Mouse (Mus musculus) layer of hippocampus, adult 2 months (tissue): ENCODE measurements around the gene Dbt. TPM values are rescaled to one million over a fixed set of nuclear protein-coding genes. Genes with fewer than 3 reads are reported as not detected.
"Not testable (repeated sequence)": the region's sequence is repeated elsewhere in the genome, so short reads cannot be mapped to it uniquely, and the experiment has no call there.

Experiments used
- DNase-seq, 2 experiments: peaks; one replicate each; pipeline ENCODE4 v3.0.0; 2022; ENCODE audit warnings: low spot score in 2 of 2
- H3K27ac ChIP-seq: fragments of 200-600 bp; 2 replicates; pipeline ENCODE4 v1.8.1; 2022
- H3K4me3 ChIP-seq: fragments of 200-600 bp; 2 replicates; pipeline ENCODE4 v1.8.1; 2022; ENCODE audit warnings: mild to moderate bottlenecking
- CTCF ChIP-seq: fragments of 200-600 bp; conservative IDR thresholded peaks from 2 replicates; pipeline ENCODE4 v1.8.1; 2022; ENCODE audit warnings: antibody characterized with exemption, mild to moderate bottlenecking, moderate library complexity
- total RNA-seq, 2 experiments: library from RNA; stranded (reverse); gene quantifications; 2 replicates each; pipeline ENCODE4 v1.2.3; 2021

The Dbt gene
- total RNA-seq, 2 experiments from 2014 or later: 18.9 to 24.0 TPM

GRCm38 (mm10) chr3:116495671-116496070, 17.2 kb upstream of the Dbt start:
- Histone ChIP-seq H3K27ac (no peak overlapping the region), H3K4me3 (no peak overlapping the region)
- no peak for DNase-seq
- TF ChIP-seq CTCF: no peak

DNA sequence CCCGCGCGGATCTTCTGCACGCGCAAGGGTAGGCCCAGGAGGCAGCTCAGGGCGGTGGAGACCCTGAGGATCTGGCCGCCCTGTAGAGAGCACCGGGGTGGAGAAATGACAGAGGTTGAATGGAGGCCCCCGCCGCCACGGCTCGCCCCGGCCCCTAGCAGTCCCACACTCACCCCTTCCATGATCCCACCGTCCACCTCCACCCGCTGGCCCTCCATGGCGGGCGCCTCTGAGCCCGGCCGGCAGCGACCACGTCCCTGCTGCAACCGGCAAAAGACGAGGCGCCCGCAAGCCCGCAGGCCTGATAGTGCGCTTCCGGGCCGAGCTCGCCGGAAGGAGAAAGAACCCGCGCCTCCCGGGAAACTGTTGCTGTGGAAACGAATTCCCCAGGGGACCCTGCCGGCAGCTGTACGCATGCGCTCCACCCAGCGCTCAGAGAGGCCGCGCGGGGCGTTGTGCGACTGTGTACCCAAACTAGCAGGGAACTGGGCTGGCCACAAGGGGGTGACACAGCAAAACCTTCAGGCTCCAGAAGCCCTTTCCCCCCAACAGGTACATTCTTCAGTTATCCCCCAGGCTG, 5.0 kb upstream of the Dbt start, which contains the start of gene Rtca:
TSS of gene Rtca (minus strand) at position 437 of the 580 bp plus-strand sequence.
- H3K27ac ChIP-seq: peak within 1 kb of the TSS; percentile 91
- peak; percentile 95 for TF ChIP-seq CTCF
- peak within 1 kb of the TSS; percentile 87 for H3K4me3 ChIP-seq
- DNase-seq: peak; percentile 98

GRCm38 (mm10) chr3:116512151-116512903, 543 bp upstream of the Dbt start:
- peak overlapping the region; percentile 64 for H3K4me3 ChIP-seq
- H3K27ac ChIP-seq: peak overlapping the region; percentile 81
- peak in 1 of 2 experiments; percentile 12 for DNase-seq
- peak; percentile 64 for TF ChIP-seq CTCF

DNA sequence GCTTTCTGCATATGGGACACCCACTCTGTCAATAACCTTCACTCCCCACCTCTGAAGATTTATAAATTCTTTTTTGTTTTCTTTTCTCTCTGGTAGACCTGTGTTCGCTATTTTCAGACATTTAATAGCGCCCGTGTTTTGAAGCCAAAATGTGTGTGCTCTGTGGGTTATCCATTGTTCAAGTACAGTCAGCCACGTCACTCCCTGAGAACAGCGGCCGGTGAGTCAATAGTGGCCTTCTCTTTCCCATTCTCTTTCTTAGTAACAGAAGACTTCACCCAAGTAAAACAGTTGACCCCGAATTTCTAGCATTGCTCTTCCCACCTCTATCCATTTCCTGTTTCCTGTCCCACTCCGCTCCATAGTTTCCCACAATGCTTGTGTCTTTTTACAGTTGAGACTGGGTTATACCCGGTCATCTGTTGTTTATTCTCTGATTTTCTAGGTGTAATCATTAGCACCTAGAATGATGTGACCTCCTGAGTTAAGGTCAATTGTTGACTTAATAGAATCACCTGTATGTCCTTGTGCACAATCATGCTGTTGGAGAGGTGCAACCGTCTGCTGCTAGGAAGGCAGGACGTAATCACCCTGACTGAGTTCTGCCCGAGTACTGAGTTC, 7.4 kb downstream of the Dbt start:
- no peak for DNase-seq
- Histone ChIP-seq H3K4me3 (no peak overlapping the region), H3K27ac (no peak overlapping the region)
- no peak for TF ChIP-seq CTCF

DNA sequence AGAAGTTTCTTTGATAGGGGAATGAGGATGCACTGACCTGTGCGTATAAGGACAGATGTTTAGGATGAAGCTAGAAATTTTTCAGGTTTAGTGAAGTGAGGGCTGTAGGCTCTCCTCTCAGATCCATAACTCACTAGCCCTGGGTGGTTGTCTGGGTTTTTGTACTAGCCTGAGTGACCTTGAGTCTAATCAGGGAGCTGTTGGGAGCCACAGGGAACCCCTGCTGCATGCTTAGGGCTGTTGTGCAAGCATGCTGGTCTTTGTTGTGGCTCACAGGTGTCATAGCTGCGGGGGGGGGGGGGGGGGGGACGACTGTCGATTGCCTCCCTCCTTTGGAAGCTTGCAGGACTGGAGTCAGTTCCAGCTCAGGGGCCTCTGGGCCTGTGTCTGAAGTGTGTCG, 16.9 kb downstream of the Dbt start:
- Histone ChIP-seq H3K27ac (no peak overlapping the region), H3K4me3 (no peak overlapping the region)
- no peak for DNase-seq
- TF ChIP-seq CTCF: no peak

DNA sequence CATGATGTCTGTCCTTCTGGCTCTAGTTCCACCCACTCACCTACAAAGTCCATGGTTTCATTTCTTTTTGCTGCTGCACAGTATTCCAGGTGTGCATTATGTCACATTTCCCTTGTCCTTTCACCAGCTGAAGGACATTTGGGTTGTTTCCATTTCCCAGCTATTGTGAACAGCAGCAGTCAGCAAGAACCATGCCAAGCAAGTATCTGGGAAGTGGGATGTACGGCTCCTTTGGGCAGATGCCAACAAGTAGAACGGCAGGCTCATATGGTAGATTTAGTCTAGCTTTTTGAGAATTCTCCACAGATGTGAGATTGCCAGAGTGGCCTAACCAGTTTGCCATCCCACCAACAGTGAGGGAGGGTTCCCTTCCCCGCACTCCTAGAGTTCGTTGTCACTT, 18.0 kb downstream of the Dbt start:
- Histone ChIP-seq H3K4me3 (no peak overlapping the region), H3K27ac (peak overlapping the region; percentile 53; the same call in 1 of the 2 replicates)
- DNase-seq: peak; percentile 40 to 48
- no peak for TF ChIP-seq CTCF

DNA sequence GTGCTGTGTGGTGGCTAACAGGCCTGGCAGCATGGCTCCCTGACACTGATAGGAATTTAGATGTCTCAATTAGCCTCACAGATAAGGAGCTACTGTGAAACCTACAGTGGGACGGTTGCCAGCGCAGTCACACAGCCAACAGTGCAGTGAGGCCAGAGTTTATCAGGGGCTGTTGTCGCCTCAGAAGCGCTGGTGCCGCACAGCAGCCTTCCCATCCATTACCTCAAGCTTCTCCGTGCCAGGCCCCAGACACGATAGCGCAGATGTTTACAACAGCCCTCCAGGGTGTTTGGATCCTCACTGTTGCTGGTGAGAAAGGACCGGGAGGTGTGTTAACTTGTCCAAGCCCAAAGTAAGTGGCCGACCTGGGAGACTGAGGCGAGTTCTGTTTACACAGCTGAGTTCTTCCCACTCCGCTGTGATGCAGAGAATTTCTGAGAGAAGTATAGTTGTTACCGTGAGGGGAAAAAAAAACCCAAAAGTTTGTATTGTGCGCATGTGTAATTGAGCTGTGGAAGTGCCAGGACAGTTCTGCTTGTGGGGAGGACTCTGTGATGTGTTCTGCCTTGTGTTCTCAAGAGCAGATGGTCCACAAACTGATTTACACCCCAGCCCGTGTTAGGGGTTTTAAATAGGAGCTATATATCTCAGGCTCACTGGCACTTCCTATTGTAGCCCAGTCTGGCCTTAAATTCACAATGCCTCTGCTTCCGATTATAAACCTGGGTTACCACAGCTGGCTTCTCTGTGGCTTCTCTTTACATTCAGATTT, 23.7 kb downstream of the Dbt start:
- TF ChIP-seq CTCF: no peak
- DNase-seq: peak; percentile 37 to 54
- H3K27ac ChIP-seq: peak overlapping the region; percentile 70
- H3K4me3 ChIP-seq: no peak overlapping the region

DNA sequence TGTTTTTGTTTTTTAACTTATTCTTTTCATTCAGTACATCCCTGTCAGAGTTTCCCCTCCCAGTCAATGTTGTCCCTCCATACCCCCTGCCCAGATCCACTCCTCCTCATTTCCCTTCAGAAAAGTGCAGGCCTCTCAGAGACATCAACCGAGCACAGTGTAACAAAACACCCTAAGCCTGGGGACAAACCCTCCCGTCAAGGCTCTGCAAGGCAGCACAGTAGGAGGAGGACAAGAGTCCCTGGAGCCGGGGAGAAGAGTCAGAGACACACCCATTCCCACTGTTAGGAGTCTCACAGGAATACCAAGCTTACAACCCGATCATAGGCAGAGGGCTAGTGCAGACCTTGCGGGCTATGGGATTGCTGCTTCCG, 24.3 kb downstream of the Dbt start:
- DNase-seq: no peak
- H3K27ac ChIP-seq: peak overlapping the region; percentile 70
- TF ChIP-seq CTCF: no peak
- no peak overlapping the region for H3K4me3 ChIP-seq

GRCm38 (mm10) chr3:116542070-116542469, 29.2 kb downstream of the Dbt start:
- Histone ChIP-seq H3K27ac (no peak overlapping the region), H3K4me3 (no peak overlapping the region)
- TF ChIP-seq CTCF: no peak
- no peak for DNase-seq

DNA sequence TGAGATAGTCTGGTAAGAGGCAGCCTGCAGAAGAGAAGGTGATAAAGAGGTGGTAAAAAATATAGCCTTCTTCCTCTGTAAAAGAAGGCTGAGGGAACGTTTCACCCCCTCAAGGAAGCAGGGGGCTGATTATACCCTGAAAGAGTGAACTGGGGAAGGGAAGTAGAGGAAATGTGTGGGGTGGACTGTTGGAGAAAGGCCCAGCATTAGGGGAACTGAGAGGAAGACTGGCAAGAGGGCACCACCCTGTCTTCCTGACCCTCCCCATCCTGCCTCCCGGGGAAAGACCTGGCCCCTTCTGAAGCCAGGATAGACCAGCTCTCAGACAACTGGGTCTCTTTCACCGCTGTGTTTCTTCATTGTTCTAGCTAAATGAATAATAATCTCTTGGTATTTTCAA, 29.7 kb downstream of the Dbt start:
- TF ChIP-seq CTCF: no peak
- no peak for DNase-seq
- no peak overlapping the region for H3K4me3 ChIP-seq

DNA sequence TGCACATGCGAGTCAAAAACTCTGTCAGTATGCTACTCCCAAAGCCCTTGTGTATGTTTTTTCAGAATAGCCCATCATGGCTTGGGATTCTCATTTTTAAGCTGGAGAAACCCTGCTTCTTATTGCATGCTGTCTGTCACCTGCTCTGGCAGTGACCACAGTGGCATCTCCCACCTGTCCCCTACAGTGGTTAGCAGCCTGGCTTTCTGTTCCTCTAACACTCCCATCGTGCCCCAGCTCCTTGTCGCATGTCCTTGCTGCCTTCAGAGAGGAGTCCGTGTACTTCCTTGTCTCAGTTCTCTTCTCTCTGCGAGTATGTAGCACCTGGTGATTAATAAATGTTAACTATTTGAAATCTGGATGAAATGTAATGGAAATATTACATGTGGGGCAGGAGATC, 34.6 kb downstream of the Dbt start:
- no peak overlapping the region for H3K27ac ChIP-seq
- DNase-seq: no peak

More for the DNA sequence above, 29.7 kb downstream of the Dbt start:
- no peak overlapping the region for H3K27ac ChIP-seq

DNA sequence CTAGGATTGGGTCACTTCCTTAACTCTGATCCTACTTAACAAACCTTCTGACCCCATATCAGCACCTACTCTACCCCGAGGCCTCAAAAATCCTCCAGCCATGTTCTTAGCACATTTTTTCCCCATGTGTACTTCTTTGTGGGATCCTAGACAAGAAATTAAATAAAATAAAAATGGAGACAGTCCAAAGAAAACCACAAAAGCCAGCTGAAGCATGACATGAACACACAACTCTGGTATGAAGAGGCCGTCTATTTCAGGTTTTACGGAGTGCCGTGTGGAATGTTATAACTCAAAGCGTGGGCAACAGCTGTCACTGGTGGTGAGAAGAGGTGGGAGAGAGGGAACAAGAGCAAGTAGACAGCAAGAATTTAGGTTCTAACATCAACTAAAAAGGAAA, 38.5 kb downstream of the Dbt start:
- no peak for TF ChIP-seq CTCF
- Histone ChIP-seq H3K4me3 (no peak overlapping the region), H3K27ac (no peak overlapping the region)
- no peak for DNase-seq

More for the DNA sequence above, 34.6 kb downstream of the Dbt start:
- no peak overlapping the region for H3K4me3 ChIP-seq
- no peak for TF ChIP-seq CTCF

DNA sequence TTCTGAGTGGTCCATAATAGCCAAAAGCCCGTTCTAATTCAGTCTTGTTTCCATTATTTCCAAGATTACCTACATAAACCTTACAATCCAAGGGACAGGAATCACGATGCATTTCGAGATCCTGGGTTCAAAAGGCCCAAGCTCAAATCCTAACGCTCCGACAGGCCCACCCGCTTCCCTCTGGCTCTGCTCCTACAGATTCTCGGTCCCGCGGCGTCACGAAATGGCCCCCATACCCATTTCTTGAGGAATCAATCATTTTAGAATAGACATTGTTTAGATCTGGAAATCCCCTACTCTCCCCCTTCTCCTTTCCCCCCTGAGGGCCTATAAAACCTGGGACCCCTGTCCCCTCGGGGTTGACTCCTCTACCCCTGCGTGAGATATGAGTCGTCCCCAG, 48.4 kb downstream of the Dbt start:
- not testable (repeated sequence) for H3K27ac ChIP-seq, DNase-seq

More for the DNA sequence above, 48.4 kb downstream of the Dbt start:
- not testable (repeated sequence) for H3K4me3 ChIP-seq
